Comparison of ENCODE assay signal across 8 mouse cellular contexts in the genomic region with DNA sequence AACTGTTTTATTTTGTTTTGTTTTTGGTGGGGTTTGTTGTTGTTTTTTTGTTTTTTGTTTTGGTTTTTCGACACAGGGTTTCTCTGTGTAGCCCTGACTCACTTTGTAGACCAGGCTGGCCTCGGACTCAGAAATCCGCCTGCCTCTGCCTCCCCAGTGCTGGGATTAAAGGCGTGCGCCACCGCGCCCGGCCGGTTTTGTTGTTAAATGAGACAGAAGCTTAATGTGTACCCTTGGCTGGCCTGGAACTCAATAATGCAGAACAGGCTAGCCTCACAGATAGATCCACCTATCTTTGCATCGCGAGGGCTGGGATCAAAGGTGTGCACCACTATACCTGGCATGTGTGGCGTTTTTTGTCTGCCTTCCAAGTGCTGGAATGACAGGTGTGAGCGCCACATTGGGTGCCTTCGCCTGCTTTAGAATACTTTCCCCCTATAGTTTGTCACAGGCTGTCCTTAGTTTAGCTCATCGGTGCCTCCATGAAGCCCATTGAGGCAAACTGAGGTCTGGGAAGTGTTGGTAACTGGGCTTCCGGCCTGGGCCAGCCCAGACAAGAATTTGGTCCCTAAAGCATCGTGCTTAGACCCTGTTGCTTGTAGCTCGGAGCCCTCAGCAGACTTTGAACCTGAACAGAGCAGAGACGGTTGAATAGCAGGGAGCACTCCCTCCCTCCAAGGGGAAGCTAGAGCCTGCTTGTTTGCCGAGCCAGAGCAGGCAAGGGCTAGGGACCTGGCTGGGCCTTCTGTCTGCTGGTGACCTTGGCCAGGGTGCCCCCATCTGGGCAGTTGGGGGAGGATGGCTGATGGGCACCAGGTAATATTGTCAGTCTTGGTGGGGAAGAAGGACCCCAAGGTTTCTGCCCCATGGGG. TPM values are rescaled to one million over a fixed set of nuclear protein-coding genes. Genes with fewer than 3 reads are reported as not detected.
DNase-seq lines count a peak whose midpoint lies in the region; ATAC-seq and TF ChIP-seq lines count a peak whose summit lies in the region.

No protein-coding gene starts in this region.

- H3K27me3 ChIP-seq in hindbrain, postnatal 0 days (ENCODE audit: insufficient read depth, low read length), result no peaks in the 10 kb centered on the region
- peaks cover 8% of the 10 kb centered on the region for H3K27me3 ChIP-seq in liver, embryonic 16.5 days (ENCODE audit: control insufficient read depth, insufficient read depth, low read depth, low read length)

- peaks cover 18% of the 10 kb centered on the region; the same call in 1 of the 2 replicates for H3K36me3 ChIP-seq in hindbrain, postnatal 0 days (ENCODE audit: insufficient read depth, low read length)
- H3K36me3 ChIP-seq in liver, embryonic 16.5 days (ENCODE audit: control insufficient read depth, insufficient read depth), result no peaks in the 10 kb centered on the region; the same call in 1 of the 2 replicates

- H3K9me3 ChIP-seq in hindbrain, postnatal 0 days (ENCODE audit: low read length), result no peaks in the 10 kb centered on the region
- H3K9me3 ChIP-seq in liver, embryonic 16.5 days (replicated peaks; ENCODE audit: control insufficient read depth, low read length), result no peaks in the 10 kb centered on the region

- H3K4me1 ChIP-seq in hindbrain, postnatal 0 days (ENCODE audit: insufficient read depth, low read length), result peaks cover 21% of the 10 kb centered on the region
- H3K4me1 ChIP-seq in liver, embryonic 16.5 days (ENCODE audit: control insufficient read depth, low read depth, low read length), result peaks cover 19% of the 10 kb centered on the region

- 40% methylated on average over 20 of the region's 20 CpGs for WGBS in hindbrain, postnatal 0 days
- 45% methylated on average over 20 of the region's 20 CpGs for WGBS in liver, embryonic 16.5 days (ENCODE audit: insufficient replicate concordance)

- peak overlapping the region; percentile 81 for H3K9ac ChIP-seq in hindbrain, postnatal 0 days (replicated peaks; ENCODE audit: low read length)
- H3K9ac ChIP-seq in liver, embryonic 16.5 days (ENCODE audit: low read depth, low read length), result no peak overlapping the region

- H3K27ac ChIP-seq in gastrocnemius, adult 2 months, result peak overlapping the region; percentile 87
- H3K27ac ChIP-seq in hindbrain, postnatal 0 days, result no peak overlapping the region
- peak overlapping the region; percentile 41; the same call in 1 of the 2 replicates for H3K27ac ChIP-seq in liver, embryonic 16.5 days (ENCODE audit: low read length)

- intact Hi-C loops in gastrocnemius, adult 2 months (cut with DNase I), result loop anchor here (10.0 kb wide), 1 partner anchor 55 kb away; no protein-coding TSS in a partner anchor

- TF ChIP-seq CTCF in gastrocnemius, adult 2 months (IDR thresholded peaks at IDR 0.05), result 0 out of 2 replicates have a peak, but pooled peaks have one; percentile 1
- no peak for TF ChIP-seq CTCF in hindbrain, postnatal 0 days (IDR thresholded peaks at IDR 0.05; ENCODE audit: low read depth)

- no peak for DNase-seq in gastrocnemius, adult 2 months
- DNase-seq in gastrocnemius, postnatal 25 days, result no peak
- peak; percentile 57 for DNase-seq in cerebellum, adult 9-10 months
- no peak for DNase-seq in hindbrain, postnatal 0 days (ENCODE audit: low spot score)
- no peak for DNase-seq in urinary bladder, adult 2 months (ENCODE audit: low spot score)
- no peak for DNase-seq in layer of hippocampus, postnatal 25 days (ENCODE audit: extremely low spot score in 1 of 2, low spot score in 1 of 2)

- H3K4me3 ChIP-seq in gastrocnemius, adult 2 months, result peak overlapping the region; percentile 93
- peak overlapping the region; percentile 91 for H3K4me3 ChIP-seq in hindbrain, postnatal 0 days (ENCODE audit: low read length)
- H3K4me3 ChIP-seq in liver, embryonic 16.5 days (ENCODE audit: low read depth, low read length), result peak overlapping the region; percentile 84

- peak overlapping the region; percentile 72 for H3K4me2 ChIP-seq in hindbrain, postnatal 0 days (ENCODE audit: low read depth, low read length)
- H3K4me2 ChIP-seq in liver, embryonic 16.5 days (ENCODE audit: low read depth, low read length), result peak overlapping the region; percentile 99

- ATAC-seq in hindbrain, postnatal 0 days, result no peak
- ATAC-seq in liver, embryonic 16.5 days (ENCODE audit: low read depth), result no peak
- ATAC-seq in granulocyte monocyte progenitor cell, adult 5-6 weeks (replicated peaks; ENCODE audit: poor library complexity, severe bottlenecking), result no peak

RNA-seq across cellular contexts. Expression of gene Pheta1, which starts 0.9 kb away (rescaled TPM):
- 1 to 10 TPM; 4.7 to 6.4 TPM for total RNA-seq in gastrocnemius, adult 2 months (2021)
- total RNA-seq in gastrocnemius, postnatal 25 days (2021), result 1 to 10 TPM; 4.3 to 4.9 TPM
- 48.9 and 52.5 TPM in 2 replicates for total RNA-seq in hindbrain, postnatal 0 days (2014; rRNA removed)
- 28.0 and 28.3 TPM in 2 replicates for polyA plus RNA-seq in hindbrain, postnatal 0 days (2015; fragmentation: Nextera tagmentation; extraction: Ambion mirVana)
- polyA plus RNA-seq in liver, embryonic 16.5 days (2015; fragmentation: Nextera tagmentation; extraction: Ambion mirVana), result 3.9 and 4.0 TPM in 2 replicates
- total RNA-seq in granulocyte monocyte progenitor cell, adult 5-6 weeks (2014; fragmentation: Nextera tagmentation), result 0.62 and 2.6 TPM in 2 replicates
- total RNA-seq in granulocyte monocyte progenitor cell, adult 5-6 weeks (2017), result 1.1 and 2.2 TPM in 2 replicates
- 11.3 and 12.2 TPM in 2 replicates for polyA plus RNA-seq in urinary bladder, adult 2 months (2012; rRNA removed)
- total RNA-seq in layer of hippocampus, postnatal 25 days (2021), result 10 to 100 TPM in 1 of 2 experiments, 1 to 10 TPM in 1; 7.8 to 10.2 TPM

RNA-seq across cellular contexts. Expression of gene Sh2b3, which starts 12.3 kb away (rescaled TPM):
- total RNA-seq in gastrocnemius, adult 2 months (2021), result 10 to 100 TPM; 11.9 to 15.4 TPM
- total RNA-seq in gastrocnemius, postnatal 25 days (2021), result 10 to 100 TPM; 12.1 to 14.9 TPM
- 24.7 and 31.0 TPM in 2 replicates for total RNA-seq in hindbrain, postnatal 0 days (2014; rRNA removed)
- 6.5 and 6.6 TPM in 2 replicates for polyA plus RNA-seq in hindbrain, postnatal 0 days (2015; fragmentation: Nextera tagmentation; extraction: Ambion mirVana)
- 5.1 and 6.1 TPM in 2 replicates for polyA plus RNA-seq in liver, embryonic 16.5 days (2015; fragmentation: Nextera tagmentation; extraction: Ambion mirVana)
- 31.5 and 32.8 TPM in 2 replicates for total RNA-seq in granulocyte monocyte progenitor cell, adult 5-6 weeks (2014; fragmentation: Nextera tagmentation)
- total RNA-seq in granulocyte monocyte progenitor cell, adult 5-6 weeks (2017), result 11.9 and 12.5 TPM in 2 replicates
- polyA plus RNA-seq in urinary bladder, adult 2 months (2012; rRNA removed), result 22.2 and 25.8 TPM in 2 replicates
- 10 to 100 TPM; 22.0 TPM for total RNA-seq in layer of hippocampus, postnatal 25 days (2021)
